Mouse (Mus musculus) CH12.LX (cell line): ENCODE data around the gene Qsox1. TPM values are rescaled to one million over a fixed set of nuclear protein-coding genes. Genes with fewer than 3 reads are reported as not detected.
A peak's percentile ranks its signal among the peaks of the same experiment; 100 is the strongest.

ENCODE experiments used
- DNase-seq: peaks from one replicate; pipeline ENCODE4 v3.0.0-alpha.2; 2013; ENCODE audit errors: extremely low read depth
- H3K27ac ChIP-seq: 2 replicates; pipeline ENCODE4 v1.5.1; 2012; ENCODE audit warnings: low read depth, mild to moderate bottlenecking, control low read depth, moderate library complexity; ENCODE audit not compliant: insufficient read depth
- H3K27me3 ChIP-seq: replicated peaks from 2 replicates; pipeline ENCODE3; 2012; ENCODE audit warnings: inconsistent platforms
- H3K36me3 ChIP-seq, 2 experiments: replicated peaks in 1 of 2; 2 replicates each; pipeline versions ENCODE3 to v1.6.1; 2012; ENCODE audit warnings: inconsistent platforms in 1 of 2, low read length in 1 of 2, mild to moderate bottlenecking in 1 of 2, mixed read lengths in 1 of 2, moderate library complexity in 1 of 2; ENCODE audit not compliant: control insufficient read depth in 1 of 2, insufficient read depth in 1 of 2
- H3K4me1 ChIP-seq, 2 experiments: 2 replicates each; pipeline ENCODE4 v1.6.1; 2012; ENCODE audit warnings: inconsistent platforms in 1 of 2, moderate library complexity in 1 of 2; ENCODE audit not compliant: insufficient read depth in 2 of 2, control insufficient read depth in 1 of 2
- H3K4me2 ChIP-seq: 2 replicates; pipeline ENCODE4 v1.6.1; 2012; ENCODE audit warnings: low read depth, mild to moderate bottlenecking, control low read depth; ENCODE audit not compliant: poor library complexity, insufficient read depth, severe bottlenecking
- H3K4me3 ChIP-seq, 3 experiments: fragments of 150-350 bp in 1 of 3; sonication (generic) in 1 of 3; replicated peaks in 1 of 3; 2 replicates each; pipeline versions ENCODE3 to v1.5.1; 2011 to 2012; ENCODE audit warnings: low read depth in 2 of 3, low read length in 2 of 3, mild to moderate bottlenecking in 2 of 3, moderate library complexity in 2 of 3, control low read depth in 1 of 3, improper control_type of control experiment in 1 of 3, inconsistent platforms in 1 of 3, mixed read lengths in 1 of 3; ENCODE audit not compliant: poor library complexity in 1 of 3
- H3K79me2 ChIP-seq: replicated peaks from 2 replicates; pipeline ENCODE4 v1.6.1; 2012; ENCODE audit warnings: mild to moderate bottlenecking, moderate library complexity; ENCODE audit not compliant: control insufficient read depth, poor library complexity, insufficient read depth, severe bottlenecking; ENCODE audit errors: extremely low read depth
- H3K9ac ChIP-seq: 2 replicates; pipeline ENCODE4 v1.6.1; 2012; ENCODE audit warnings: low read depth, mild to moderate bottlenecking, control low read depth, moderate library complexity; ENCODE audit not compliant: insufficient read depth
- H3K9me3 ChIP-seq: replicated peaks from 2 replicates; pipeline ENCODE3; 2012; ENCODE audit warnings: low read length, inconsistent platforms, mixed read lengths
- CHD2 ChIP-seq: IDR thresholded peaks from 2 replicates; pipeline ENCODE4 v1.6.1; 2011; ENCODE audit warnings: low read length, improper control_type of control experiment
- ELF1 ChIP-seq: IDR thresholded peaks from 2 replicates; pipeline ENCODE4 v1.6.1; 2014; ENCODE audit warnings: low read depth, mild to moderate bottlenecking, inconsistent platforms, low read length, improper control_type of control experiment
- ETS1 ChIP-seq: conservative IDR thresholded peaks from 2 replicates; pipeline ENCODE4 v1.6.1; 2012; ENCODE audit warnings: low read depth, mild to moderate bottlenecking, inconsistent platforms, low read length, improper control_type of control experiment, moderate library complexity
- HCFC1 ChIP-seq: IDR thresholded peaks from 2 replicates; pipeline ENCODE4 v1.6.1; 2012; ENCODE audit warnings: low read depth, mild to moderate bottlenecking, inconsistent platforms, low read length, improper control_type of control experiment
- JUND ChIP-seq: conservative IDR thresholded peaks from 2 replicates; pipeline ENCODE4 v1.6.1; 2011; ENCODE audit warnings: low read depth, low read length, improper control_type of control experiment
- KAT2A ChIP-seq: IDR thresholded peaks from 2 replicates; pipeline ENCODE4 v1.6.1; 2012; ENCODE audit warnings: low read length, improper control_type of control experiment, inconsistent platforms; ENCODE audit not compliant: insufficient replicate concordance
- MAFK ChIP-seq: IDR thresholded peaks from 2 replicates; pipeline ENCODE4 v1.6.1; 2011; ENCODE audit warnings: low read length, improper control_type of control experiment; ENCODE audit not compliant: insufficient replicate concordance
- MAX ChIP-seq: IDR thresholded peaks from 2 replicates; pipeline ENCODE4 v1.6.1; 2011; ENCODE audit warnings: low read length, improper control_type of control experiment
- MEF2A ChIP-seq: IDR thresholded peaks from 2 replicates; pipeline ENCODE4 v1.6.1; 2014; ENCODE audit warnings: low read depth, mild to moderate bottlenecking, inconsistent platforms, low read length, improper control_type of control experiment, borderline replicate concordance
- MXI1 ChIP-seq: IDR thresholded peaks from 2 replicates; pipeline ENCODE4 v1.6.1; 2011; ENCODE audit warnings: mild to moderate bottlenecking, low read depth, low read length, improper control_type of control experiment
- MYC ChIP-seq: IDR thresholded peaks from 2 replicates; pipeline ENCODE4 v1.6.1; 2011; ENCODE audit warnings: low read depth, mild to moderate bottlenecking, improper control_type of control experiment, low read length
- NELFE ChIP-seq: IDR thresholded peaks from 2 replicates; pipeline ENCODE4 v1.6.1; 2011; ENCODE audit warnings: low read depth, low read length, improper control_type of control experiment
- POLR2A ChIP-seq: IDR thresholded peaks from 2 replicates; pipeline ENCODE4 v1.6.1; 2011; ENCODE audit warnings: low read depth, mild to moderate bottlenecking, improper control_type of control experiment, low read length
- RAD21 ChIP-seq: IDR thresholded peaks from 2 replicates; pipeline ENCODE4 v1.6.1; 2011; ENCODE audit warnings: low read depth, mild to moderate bottlenecking, low read length, improper control_type of control experiment, moderate library complexity
- RCOR1 ChIP-seq: conservative IDR thresholded peaks from 2 replicates; pipeline ENCODE4 v1.6.1; 2012; ENCODE audit warnings: low read depth, mild to moderate bottlenecking, inconsistent platforms, low read length, improper control_type of control experiment
- UBTF ChIP-seq: IDR thresholded peaks from 2 replicates; pipeline ENCODE4 v1.6.1; 2012; ENCODE audit warnings: low read depth, mild to moderate bottlenecking, inconsistent platforms, low read length, improper control_type of control experiment, moderate library complexity
- USF1 ChIP-seq: IDR thresholded peaks from 2 replicates; pipeline ENCODE4 v1.6.1; 2014; ENCODE audit warnings: low read depth, mild to moderate bottlenecking, inconsistent platforms, low read length, improper control_type of control experiment
- USF2 ChIP-seq: conservative IDR thresholded peaks from 2 replicates; pipeline ENCODE4 v1.6.1; 2011; ENCODE audit warnings: low read depth, low read length, improper control_type of control experiment
- ZC3H11A ChIP-seq: IDR thresholded peaks from 2 replicates; pipeline ENCODE4 v1.6.1; 2012; ENCODE audit warnings: low read depth, mild to moderate bottlenecking, inconsistent platforms, low read length, improper control_type of control experiment
- ZMIZ1 ChIP-seq: IDR thresholded peaks from 2 replicates; pipeline ENCODE4 v1.6.1; 2012; ENCODE audit warnings: low read depth, mild to moderate bottlenecking, inconsistent platforms, low read length, improper control_type of control experiment
- dilution Hi-C: fragments of 300-500 bp; cut with MboI; formaldehyde crosslinking; loops from 2 replicates; pipeline ENCODE4 v1.14.3; 2020; ENCODE audit warnings: low sequenced_read_pairs; ENCODE audit not compliant: extremely low pct_unique_long_range_greater_than_20kb, extremely low pct_ligation_motif_present
- in situ Hi-C: fragments of 300-500 bp; cut with MboI; formaldehyde crosslinking; loops from 3 replicates; pipeline ENCODE4 v1.14.3; 2019; ENCODE audit warnings: low sequenced_read_pairs, low pct_ligation_motif_present, low pct_unique_long_range_greater_than_20kb, mixed read lengths
- polyA plus RNA-seq: library from polyadenylated mRNA; unstranded; fragments of >175 nt; gene quantifications from 2 replicates; pipeline ENCODE4 v1.2.1, GENCODE M21; 2012; ENCODE audit warnings: low read depth; ENCODE audit not compliant: insufficient read length
- total RNA-seq, 2 experiments: library from RNA; depleted of rRNA; stranded (reverse); fragments of 300-350 nt in 1 of 2; fragments of >200 nt in 1 of 2; gene quantifications; 2 replicates each; pipeline ENCODE4 v1.2.3; 2012 to 2014

Qsox1 gene
- total and polyA plus RNA-seq, 3 experiments = 8.6 to 13.7 (median 11.6) TPM

DNA sequence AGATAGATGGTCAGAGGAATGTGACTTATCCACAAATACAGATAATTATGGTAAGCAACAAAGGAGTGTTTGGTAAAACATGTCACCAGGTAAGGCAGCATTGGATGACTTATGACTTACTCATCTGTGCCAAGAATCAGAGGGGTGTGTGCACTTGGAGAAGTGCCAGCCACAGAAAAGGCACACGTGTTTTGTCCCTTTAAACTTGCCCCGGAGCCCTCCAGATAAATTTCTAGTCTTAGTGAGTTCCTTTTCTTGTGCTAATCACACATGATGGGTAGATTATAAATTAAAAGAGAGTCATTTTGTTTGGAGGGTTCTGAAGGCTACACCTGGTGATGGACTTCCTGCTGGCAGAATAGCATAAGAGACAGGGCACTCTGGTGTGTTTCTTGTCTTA, 3.5 kb upstream of the Qsox1 start:
- no peak for TF ChIP-seq MAFK
- no peak for TF ChIP-seq MYC
- no peak for TF ChIP-seq POLR2A
- no peak for TF ChIP-seq MAX
- no peak for TF ChIP-seq RAD21
- no peak for TF ChIP-seq ZC3H11A
- TF ChIP-seq KAT2A = no peak
- no peak for TF ChIP-seq USF2
- no peak for TF ChIP-seq HCFC1
- no peak for TF ChIP-seq UBTF
- no peak for TF ChIP-seq JUND
- no peak for TF ChIP-seq NELFE
- TF ChIP-seq RCOR1 = no peak
- no peak for TF ChIP-seq MEF2A
- TF ChIP-seq ZMIZ1 = no peak
- TF ChIP-seq ELF1 = no peak
- TF ChIP-seq MXI1 = no peak
- TF ChIP-seq USF1 = no peak
- TF ChIP-seq ETS1 = no peak
- Histone ChIP-seq H3K27me3 (no peaks in the 10 kb centered on the region), H3K4me3 (no peak overlapping the region), H3K4me1 (peaks cover 2 to 27% of the 10 kb centered on the region in 2 experiments; a peak in 3 of 4 replicates), H3K9me3 (no peaks in the 10 kb centered on the region), H3K27ac (no peak overlapping the region), H3K36me3 (no peaks in the 10 kb centered on the region), H3K4me2 (no peak overlapping the region), H3K9ac (no peak overlapping the region), H3K79me2 (no peaks in the 10 kb centered on the region)
- dilution Hi-C loops = no loop called here
- no peak for DNase-seq
- in situ Hi-C loops = no loop called here

DNA sequence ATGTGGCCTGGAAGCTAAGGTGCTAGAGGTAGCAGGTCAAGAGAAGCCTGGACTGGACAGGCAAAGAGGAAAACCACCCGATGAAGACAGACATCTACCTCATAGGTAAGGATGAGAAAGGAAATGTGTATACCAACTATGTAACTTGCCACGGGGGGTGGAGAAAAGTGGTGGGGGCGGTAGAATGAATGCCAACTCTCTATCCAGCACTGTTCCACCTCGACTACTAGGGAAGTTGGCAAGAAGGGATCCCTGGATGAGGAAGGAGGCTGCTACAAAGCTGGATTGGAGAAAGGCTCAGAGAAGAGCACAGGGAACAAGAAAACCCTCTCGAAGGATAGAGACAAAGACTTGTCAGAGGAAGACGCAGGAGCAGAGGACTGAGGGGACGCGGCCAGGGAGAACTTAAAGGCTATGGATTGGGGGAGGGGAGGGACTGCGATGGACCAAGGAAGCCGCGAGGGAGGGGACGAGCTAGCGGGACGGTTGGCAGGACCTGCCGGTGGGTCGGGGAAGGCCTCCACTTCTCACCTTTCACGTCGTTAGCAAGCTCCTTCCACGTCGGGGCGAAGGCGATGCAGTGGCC, 601 bp downstream of the Qsox1 start:
- Histone ChIP-seq H3K4me1 (peaks cover 5 to 37% of the 10 kb centered on the region in 2 experiments; a peak in 3 of 4 replicates), H3K9me3 (no peaks in the 10 kb centered on the region), H3K27ac (no peak overlapping the region), H3K9ac (peak overlapping the region; percentile 51), H3K36me3 (peaks cover 0 to 11% of the 10 kb centered on the region in 2 experiments), H3K27me3 (no peaks in the 10 kb centered on the region), H3K4me3 (peak overlapping the region; percentile 66 to 91 (median 77)), H3K4me2 (peak overlapping the region; percentile 30), H3K79me2 (no peaks in the 10 kb centered on the region)
- TF ChIP-seq CHD2 = peak; percentile 68
- TF ChIP-seq ZC3H11A = no peak
- DNase-seq = no peak
- dilution Hi-C loops = no loop called here
- in situ Hi-C loops = no loop called here
